Mouse (Mus musculus) testis, adult 2 months (tissue): ENCODE measurements around the gene Tm4sf19.

ENCODE experiments used
- CTCF ChIP-seq: fragments of 200-500 bp; IDR thresholded peaks from 2 replicates; pipeline ENCODE4 v1.5.1; 2012; ENCODE audit warnings: low read depth, mild to moderate bottlenecking, inconsistent platforms, low read length, moderate library complexity; ENCODE audit not compliant: control insufficient read depth, insufficient read depth, insufficient replicate concordance
- POLR2A ChIP-seq: fragments of 200-500 bp; IDR thresholded peaks from 2 replicates; pipeline ENCODE4 v1.6.1; 2012; ENCODE audit warnings: low read depth, mild to moderate bottlenecking, inconsistent platforms, low read length, moderate library complexity; ENCODE audit not compliant: control insufficient read depth

DNA sequence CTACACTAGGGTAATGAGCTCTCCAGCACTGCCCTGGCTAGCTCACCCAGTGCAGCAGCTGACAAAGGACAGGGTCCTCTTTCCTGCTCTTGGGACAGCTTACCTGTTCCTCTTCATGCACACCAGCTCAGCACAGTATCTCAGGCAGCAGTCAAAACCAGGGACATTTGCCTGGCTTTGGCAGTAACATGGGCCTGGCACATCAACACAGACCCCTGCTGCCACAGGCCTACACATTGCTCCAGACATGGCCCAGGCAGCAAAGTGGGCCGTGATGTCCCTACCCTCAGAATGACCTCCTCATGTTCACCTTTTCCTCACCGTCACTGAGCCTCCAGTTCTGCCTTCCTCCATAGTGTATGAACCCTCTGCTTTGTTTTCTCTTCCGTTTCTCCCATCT lies 49.5 kb upstream of the Tm4sf19 start:
- TF ChIP-seq CTCF (no peak), POLR2A (no peak)
